21 mouse cellular contexts compared by ENCODE assay signal in genomic region chr16:52399112-52399511, GRCm38 (mm10). TPM values are rescaled to one million over a fixed set of nuclear protein-coding genes. Genes with fewer than 3 reads are reported as not detected.
DNase-seq lines count a peak whose midpoint lies in the region; ATAC-seq lines count a peak whose summit lies in the region.
"Had no signal": no experiment of that assay in that cellular context is flagged by ENCODE, and none has a peak within 500 bp of the region (broad histone marks: within the 10 kb centered on the region; RNA-seq: fewer than 3 reads in every experiment).

No protein-coding gene starts in this region.

- DNase-seq in frontal cortex, postnatal 36 days (ENCODE audit: low spot score in 2 of 2) = no peak
- DNase-seq in brain, adult 2 months (ENCODE audit: low read depth, low spot score) = peak; percentile 44
- DNase-seq in telencephalon, adult 2 months (ENCODE audit: low read depth, low spot score) = peak; percentile 45
- no peak for DNase-seq in urinary bladder, postnatal 10 days (ENCODE audit: low spot score)
- no peak for DNase-seq in gastrocnemius, postnatal 25 days
- DNase-seq: adrenal gland, adult 2 months; adrenal gland, adult 8-10 months; adrenal gland, postnatal 10 days; adrenal gland, postnatal 14 days; adrenal gland, postnatal 25 days; adrenal gland, postnatal 36 days; B cell, adult 2 months; cerebellum, adult 11 months; cerebellum, adult 11-12 months; cerebellum, adult 18-20 months; cerebellum, adult 2 months had no signal

- ATAC-seq in frontal cortex, adult (ENCODE audit: low TSS enrichment) = peak; percentile 90
- ATAC-seq: activated CD4-positive, CD25-positive, alpha-beta regulatory T cell, adult 4 months; CD4-positive, CD25-positive, alpha-beta regulatory T cell, adult 4 months; Patski had no signal

RNA-seq across cellular contexts. Expression of gene Alcam, which starts 54.8 kb away (rescaled TPM):
- total RNA-seq in gastrocnemius, postnatal 25 days (2021) = 1 to 10 TPM in 1 of 2 experiments, under 1 TPM in 1; 0.97 to 2.4 TPM
- total RNA-seq: MEL had no signal

Comparison
In these comparisons a context has a peak if more than half of its experiments do, and no peak if none do; other contexts are left out.
1. DNase-seq: peak in brain, adult 2 months (single experiment) and telencephalon, adult 2 months (single experiment); none in frontal cortex, postnatal 36 days (0 of 2), urinary bladder, postnatal 10 days (single experiment) and gastrocnemius, postnatal 25 days (single experiment).